Mouse (Mus musculus) ES-Bruce4 (cell line): ENCODE measurements at regions not wholly inside any gene's neighbourhood (a gene's known extent, or its start where the extent isn't known, plus 50 kb on each side); places are given as distances from the start of the nearest gene placed in this dataset.

Source experiments
- H3K27ac ChIP-seq: 2 replicates; pipeline ENCODE4 v1.5.1; 2012; ENCODE audit warnings: low read length, inconsistent platforms; ENCODE audit not compliant: insufficient read depth
- H3K27me3 ChIP-seq: 2 replicates; pipeline ENCODE4 v1.6.1; 2012; ENCODE audit warnings: mild to moderate bottlenecking, low read length, inconsistent platforms; ENCODE audit not compliant: control insufficient read depth, poor library complexity, insufficient read depth, severe bottlenecking
- H3K36me3 ChIP-seq: 2 replicates; pipeline ENCODE4 v1.6.1; 2012; ENCODE audit warnings: inconsistent platforms, mild to moderate bottlenecking, low read length, moderate library complexity; ENCODE audit not compliant: control insufficient read depth, poor library complexity, insufficient read depth, severe bottlenecking
- H3K4me1 ChIP-seq: one replicate; pipeline ENCODE4 v1.8.1; 2011; ENCODE audit warnings: low read length; ENCODE audit not compliant: control insufficient read depth, insufficient read depth
- H3K4me3 ChIP-seq: 2 replicates; pipeline ENCODE4 v1.5.1; 2011; ENCODE audit warnings: low read depth, mild to moderate bottlenecking, low read length
- H3K9ac ChIP-seq: 2 replicates; pipeline ENCODE4 v1.6.1; 2012; ENCODE audit warnings: low read depth, mild to moderate bottlenecking, inconsistent platforms; ENCODE audit not compliant: poor library complexity, severe bottlenecking
- H3K9me3 ChIP-seq: replicated peaks from 2 replicates; pipeline ENCODE4 v1.6.1; 2012; ENCODE audit warnings: mild to moderate bottlenecking, low read length, inconsistent platforms; ENCODE audit not compliant: control insufficient read depth, poor library complexity, insufficient read depth, severe bottlenecking
- CTCF ChIP-seq: IDR thresholded peaks from one replicate; pipeline ENCODE4 v1.8.1; 2011; ENCODE audit warnings: low read depth, low read length
- EP300 ChIP-seq: IDR thresholded peaks from 2 replicates; pipeline ENCODE4 v1.6.1; 2011; ENCODE audit warnings: low read depth, low read length; ENCODE audit not compliant: insufficient read depth
- POLR2A ChIP-seq: IDR thresholded peaks from one replicate; pipeline ENCODE4 v1.8.1; 2011; ENCODE audit warnings: low read length; ENCODE audit not compliant: insufficient read depth

GRCm38 (mm10) chr15:14696481-14696880 lies 1523.0 kb upstream of the Cdh6 start:
- Histone ChIP-seq H3K27me3 (no peaks in the 10 kb centered on the region), H3K4me3 (no peak overlapping the region), H3K27ac (no peak overlapping the region), H3K9ac (no peak overlapping the region), H3K4me1 (no peaks in the 10 kb centered on the region), H3K36me3 (no peaks in the 10 kb centered on the region), H3K9me3 (peaks cover 29% of the 10 kb centered on the region)
- no peak for TF ChIP-seq CTCF
- no peak for TF ChIP-seq EP300
- no peak for TF ChIP-seq POLR2A

GRCm38 (mm10) chr15:14689141-14689540 lies 1515.7 kb upstream of the Cdh6 start:
- Histone ChIP-seq H3K9ac (no peak overlapping the region), H3K4me1 (no peaks in the 10 kb centered on the region), H3K36me3 (no peaks in the 10 kb centered on the region), H3K4me3 (no peak overlapping the region), H3K27me3 (no peaks in the 10 kb centered on the region), H3K9me3 (no peaks in the 10 kb centered on the region), H3K27ac (no peak overlapping the region)
- TF ChIP-seq EP300: no peak
- no peak for TF ChIP-seq CTCF
- no peak for TF ChIP-seq POLR2A

GRCm38 (mm10) chr15:14642291-14642690 lies 1468.8 kb upstream of the Cdh6 start:
- Histone ChIP-seq H3K4me1 (no peaks in the 10 kb centered on the region), H3K36me3 (no peaks in the 10 kb centered on the region), H3K9me3 (no peaks in the 10 kb centered on the region), H3K27ac (no peak overlapping the region), H3K27me3 (no peaks in the 10 kb centered on the region), H3K9ac (no peak overlapping the region), H3K4me3 (no peak overlapping the region)
- TF ChIP-seq POLR2A: no peak
- no peak for TF ChIP-seq CTCF
- TF ChIP-seq EP300: no peak

DNA sequence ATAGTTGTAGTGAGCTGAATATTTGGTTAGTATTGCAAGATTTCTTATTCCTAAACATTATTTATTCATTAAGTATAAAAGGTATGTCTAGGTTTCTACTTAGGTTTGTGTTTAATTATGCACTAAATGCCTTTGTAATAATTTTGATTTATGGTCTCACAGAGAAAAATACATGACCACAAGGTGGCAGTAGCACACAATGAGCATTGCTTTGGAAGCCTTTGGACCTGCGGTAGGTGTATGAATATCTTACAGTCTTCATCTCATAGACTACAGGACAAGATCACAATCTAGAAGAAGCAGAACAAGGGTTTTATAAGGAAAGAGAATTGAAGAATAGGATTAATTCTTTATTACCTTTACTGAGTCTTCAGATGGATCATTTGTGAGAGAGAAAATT lies 1455.0 kb upstream of the Cdh6 start:
- TF ChIP-seq POLR2A (no peak), EP300 (no peak), CTCF (no peak)
- H3K4me3 ChIP-seq: no peak overlapping the region

DNA sequence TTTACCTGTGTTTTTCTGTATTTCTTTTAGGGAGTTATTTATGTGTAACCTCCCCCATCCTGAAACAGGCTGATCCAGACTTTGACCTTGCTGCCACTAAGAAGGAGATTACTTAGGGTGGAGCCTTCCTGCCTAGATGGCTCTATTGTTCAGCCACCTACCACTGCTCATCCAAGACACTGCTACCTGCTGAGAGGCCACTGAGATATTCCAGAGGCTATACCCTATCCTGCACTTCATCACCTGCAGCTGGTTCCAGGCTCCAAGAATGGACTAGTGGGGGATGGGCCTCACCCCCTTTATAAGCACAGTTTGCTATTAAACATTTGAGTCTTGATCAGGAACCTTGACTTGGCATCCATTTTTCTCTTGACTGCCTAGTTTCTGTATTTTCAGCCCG lies 1433.2 kb upstream of the Cdh6 start:
- Histone ChIP-seq H3K27ac (no peak overlapping the region), H3K9me3 (no peaks in the 10 kb centered on the region), H3K4me3 (no peak overlapping the region), H3K27me3 (no peaks in the 10 kb centered on the region), H3K9ac (no peak overlapping the region), H3K36me3 (no peaks in the 10 kb centered on the region), H3K4me1 (no peaks in the 10 kb centered on the region)
- TF ChIP-seq POLR2A (no peak), EP300 (no peak), CTCF (no peak)

More for the DNA sequence above, 1455.0 kb upstream of the Cdh6 start:
- Histone ChIP-seq H3K4me1 (no peaks in the 10 kb centered on the region), H3K36me3 (no peaks in the 10 kb centered on the region), H3K27me3 (no peaks in the 10 kb centered on the region), H3K27ac (no peak overlapping the region), H3K9ac (no peak overlapping the region), H3K9me3 (no peaks in the 10 kb centered on the region)
